Mouse (Mus musculus) megakaryocyte, embryonic 14.5 days (primary cell): Measurements from ENCODE around the gene Vps35l.

ENCODE experiments used
- FLI1 ChIP-seq: IDR thresholded peaks from 2 replicates; pipeline ENCODE4 v1.6.1; 2012; ENCODE audit warnings: low read length, inconsistent platforms, mixed read lengths
- GATA1 ChIP-seq: IDR thresholded peaks from 3 replicates; pipeline ENCODE4 v1.6.1; 2012; ENCODE audit warnings: mixed read lengths, low read length, inconsistent platforms, borderline replicate concordance

- no peak for TF ChIP-seq GATA1
- no peak for TF ChIP-seq FLI1
Measured at GRCm38 (mm10) chr7:118728846-118729587, 11.0 kb upstream of the Vps35l start.
